Mouse (Mus musculus): ENCODE results near the gene Mab21l3.
"Not testable (repeated sequence)": the region's sequence is repeated elsewhere in the genome, so short reads cannot be mapped to it uniquely, and the experiment has no call there.

DNA sequence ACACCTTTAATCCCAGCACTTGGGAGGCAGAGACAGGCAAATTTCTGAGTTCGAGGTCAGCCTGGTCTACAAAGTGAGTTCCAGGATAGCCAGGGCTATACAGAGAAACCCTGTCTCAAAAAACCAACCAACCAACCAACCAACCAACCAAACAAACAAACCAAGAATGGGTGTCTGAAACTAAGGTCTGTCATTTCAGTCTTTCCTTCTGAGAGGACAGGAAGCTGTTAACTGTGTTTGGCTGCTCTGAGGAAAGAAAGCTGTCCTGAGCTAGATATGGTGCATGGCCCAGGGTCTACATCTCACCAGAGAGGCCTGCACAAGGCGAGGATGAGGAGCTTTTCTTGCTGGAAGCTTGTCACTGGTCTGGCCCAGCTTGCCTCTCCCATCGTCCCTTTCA lies 28.1 kb downstream of the Mab21l3 start:
- TF ChIP-seq POLR2A (IDR thresholded peaks at IDR 0.05; ENCODE audit: borderline replicate concordance, low read depth, low read length); CTCF (IDR thresholded peaks at IDR 0.05; ENCODE audit: low read depth, low read length): not testable (repeated sequence)
